Mouse (Mus musculus): ENCODE results near the gene Kat5. TPM values are rescaled to one million over a fixed set of nuclear protein-coding genes. Genes with fewer than 3 reads are reported as not detected.

Gene Kat5
- polyA plus RNA-seq, 1 experiment from 2014 or later: 82.3 TPM

DNA sequence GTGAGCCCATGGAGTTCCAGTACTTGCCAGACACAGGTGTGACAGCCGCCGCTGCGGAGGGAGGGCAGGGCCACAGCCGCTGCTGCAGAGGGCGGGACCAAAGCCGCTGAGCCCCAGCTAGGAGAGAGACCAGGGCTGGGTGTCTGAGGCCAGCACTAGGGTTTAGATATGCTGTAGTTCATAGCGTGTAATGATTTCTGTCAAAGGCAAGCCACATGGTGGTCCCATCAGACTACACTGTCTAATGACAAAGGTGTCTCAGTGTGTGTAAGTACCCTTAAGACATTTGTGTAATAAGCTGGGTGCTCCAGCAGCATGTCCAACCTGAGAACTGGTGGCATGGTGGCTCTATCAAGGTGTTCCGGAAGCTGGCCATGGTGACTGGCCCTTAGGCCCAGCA, 31.6 kb upstream of the Kat5 start:
- WGBS: 93% methylated on average over 8 of the region's 8 CpGs
- no peak overlapping the region for H3K4me3 ChIP-seq
- H3K4me2 ChIP-seq: no peak overlapping the region

DNA sequence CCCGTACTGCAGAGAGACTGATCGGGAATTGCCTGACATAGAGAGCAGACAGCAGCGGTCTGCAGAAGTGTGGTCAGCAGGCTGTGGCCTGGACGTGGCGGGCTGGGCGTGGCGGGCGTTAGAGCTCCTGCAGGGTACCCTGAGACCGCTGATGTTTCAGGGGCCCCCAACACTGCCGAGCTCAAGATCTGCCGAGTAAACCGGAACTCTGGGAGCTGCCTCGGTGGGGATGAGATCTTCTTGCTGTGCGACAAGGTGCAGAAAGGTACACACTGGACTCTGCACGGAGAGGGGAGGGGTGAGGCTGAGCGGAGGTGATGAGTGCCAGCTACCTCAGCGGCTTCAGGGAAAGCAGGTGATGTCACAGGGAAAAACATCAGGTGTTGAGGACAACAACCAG, 31.0 kb upstream of the Kat5 start:
- Histone ChIP-seq H3K4me1 (peaks cover 24% of the 10 kb centered on the region), H3K27ac (no peak overlapping the region), H3K4me3 (no peak overlapping the region), H3K4me2 (no peak overlapping the region), H3K9ac (no peak overlapping the region), H3K36me3 (replicated peaks) (peaks cover 58% of the 10 kb centered on the region), H3K9me3 (no peaks in the 10 kb centered on the region), H3K27me3 (replicated peaks) (no peaks in the 10 kb centered on the region)
- 93% methylated on average over 17 of the region's 17 CpGs for WGBS
- ATAC-seq (replicated peaks): no peak

More for the DNA sequence above, 31.6 kb upstream of the Kat5 start:
- Histone ChIP-seq H3K9ac (no peak overlapping the region), H3K27me3 (replicated peaks) (no peaks in the 10 kb centered on the region), H3K27ac (no peak overlapping the region), H3K9me3 (no peaks in the 10 kb centered on the region), H3K36me3 (replicated peaks) (peaks cover 63% of the 10 kb centered on the region), H3K4me1 (peaks cover 18% of the 10 kb centered on the region)
- ATAC-seq (replicated peaks): no peak

DNA sequence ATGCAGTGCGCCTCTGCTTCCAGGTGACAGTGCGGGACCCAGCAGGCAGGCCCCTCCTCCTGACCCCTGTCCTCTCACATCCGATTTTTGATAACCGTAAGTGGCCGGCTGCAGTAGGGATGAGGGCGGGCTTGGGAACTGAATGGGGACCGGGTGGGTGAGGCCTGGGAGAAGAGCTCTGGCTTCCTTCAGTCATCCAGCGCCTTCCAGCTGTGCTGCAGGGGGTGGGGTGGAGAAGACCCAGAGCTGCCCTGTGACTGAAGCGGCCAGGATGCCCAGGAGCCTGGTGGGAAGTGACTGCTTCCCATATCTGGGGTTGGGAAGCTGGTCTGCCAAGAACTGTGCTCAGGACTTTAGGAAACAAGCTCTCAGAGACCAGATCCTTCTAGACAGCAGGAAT, 30.3 kb upstream of the Kat5 start:
- WGBS: 83% methylated on average over 9 of the region's 9 CpGs
- peaks cover 51% of the 10 kb centered on the region for H3K36me3 ChIP-seq (replicated peaks)

DNA sequence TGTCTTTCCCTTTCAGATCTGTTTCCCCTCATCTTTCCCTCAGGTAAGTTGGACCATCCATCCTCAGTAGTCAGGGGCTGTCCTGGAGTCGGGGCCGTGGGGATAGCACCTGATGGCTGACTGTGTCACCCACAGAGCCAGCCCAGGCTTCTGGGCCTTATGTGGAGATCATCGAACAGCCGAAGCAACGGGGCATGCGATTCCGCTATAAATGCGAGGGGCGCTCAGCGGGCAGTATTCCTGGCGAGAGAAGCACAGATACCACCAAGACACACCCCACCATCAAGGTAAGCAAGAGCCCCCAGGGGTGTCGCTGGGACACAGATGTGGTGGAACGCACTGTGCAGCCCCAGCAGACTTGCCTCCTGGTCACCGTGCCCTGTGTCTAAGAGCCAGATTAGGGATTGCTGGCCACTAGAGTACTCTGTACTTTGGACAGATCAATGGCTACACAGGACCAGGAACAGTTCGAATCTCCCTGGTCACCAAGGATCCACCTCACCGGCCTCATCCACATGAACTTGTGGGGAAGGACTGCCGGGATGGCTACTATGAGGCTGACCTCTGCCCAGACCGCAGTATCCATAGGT, 28.5 kb upstream of the Kat5 start:
- H3K36me3 ChIP-seq (replicated peaks): peaks cover 35% of the 10 kb centered on the region
- peak overlapping the region; percentile 90 for H3K9ac ChIP-seq
- peak overlapping the region; percentile 92 for H3K4me2 ChIP-seq
- H3K9me3 ChIP-seq: no peaks in the 10 kb centered on the region
- peak overlapping the region; percentile 67 for H3K4me3 ChIP-seq
- WGBS: 90% methylated on average over 18 of the region's 18 CpGs
- peaks cover 24% of the 10 kb centered on the region for H3K4me1 ChIP-seq
- no peak for ATAC-seq (replicated peaks)
- peak overlapping the region; percentile 92; the same call in 1 of the 2 replicates for H3K27ac ChIP-seq
- no peaks in the 10 kb centered on the region for H3K27me3 ChIP-seq (replicated peaks)

More for the DNA sequence above, 30.3 kb upstream of the Kat5 start:
- Histone ChIP-seq H3K9ac (no peak overlapping the region), H3K4me2 (no peak overlapping the region), H3K27ac (no peak overlapping the region), H3K4me3 (no peak overlapping the region), H3K4me1 (peaks cover 24% of the 10 kb centered on the region), H3K9me3 (no peaks in the 10 kb centered on the region), H3K27me3 (replicated peaks) (no peaks in the 10 kb centered on the region)
- ATAC-seq (replicated peaks): no peak

DNA sequence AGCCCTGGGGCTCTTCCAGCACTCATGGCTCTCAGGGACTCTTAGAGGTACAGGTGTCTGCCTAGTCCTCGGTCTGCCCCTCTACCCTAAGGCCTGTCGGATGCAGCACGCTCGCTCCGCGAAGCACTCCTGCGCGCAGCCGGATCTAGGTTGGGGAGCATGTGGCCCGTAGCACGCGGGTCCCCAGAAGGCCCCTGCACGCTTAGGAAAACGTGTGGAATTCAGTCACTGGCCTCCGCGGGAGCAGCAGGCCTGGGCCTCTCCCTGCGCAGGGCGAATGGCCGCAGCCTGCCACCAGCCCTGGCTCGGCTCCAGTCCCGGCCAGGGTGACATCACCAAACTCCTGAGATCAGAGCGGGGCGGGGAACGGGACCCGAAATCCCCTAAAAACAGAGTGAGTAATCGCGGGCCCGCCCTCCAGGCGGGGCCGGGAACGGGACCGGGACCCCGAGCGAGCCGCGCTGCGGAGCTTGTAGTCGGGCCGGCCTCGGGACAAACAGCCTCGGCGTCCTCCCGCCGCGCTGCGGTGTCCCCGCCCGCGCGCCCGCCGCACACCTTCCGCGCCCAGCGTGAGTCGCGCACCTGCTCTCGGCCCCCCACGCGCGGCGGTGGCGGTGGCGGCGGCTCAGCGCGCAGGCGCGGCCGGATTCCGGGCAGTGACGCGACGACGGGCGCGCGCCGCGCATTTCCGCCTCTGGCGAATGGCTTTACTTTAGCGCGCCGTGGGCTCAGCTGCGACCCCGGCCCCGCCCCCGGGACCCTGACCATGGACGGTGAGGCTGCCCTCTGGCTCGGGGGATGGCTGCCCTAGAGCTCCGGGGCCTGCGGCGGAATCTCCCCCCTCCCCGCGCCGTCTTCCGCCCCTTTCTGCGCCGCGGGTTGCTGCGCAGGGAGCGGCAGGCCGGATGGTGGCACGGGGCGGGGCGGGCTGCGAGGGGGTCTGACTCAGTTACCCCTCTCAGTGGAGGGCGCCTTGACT, 27.3 kb upstream of the Kat5 start, which contains the start of gene Rela:
Gene Rela, plus strand, starts transcription at position 415 of the 979 bp plus-strand sequence.
- no peaks in the 10 kb centered on the region for H3K9me3 ChIP-seq
- H3K9ac ChIP-seq: peak within 1 kb of the TSS; percentile 90
- H3K27me3 ChIP-seq (replicated peaks): no peaks in the 10 kb centered on the region
- H3K4me1 ChIP-seq: peaks cover 24% of the 10 kb centered on the region
- ATAC-seq (replicated peaks): peak; percentile 85
- peak within 1 kb of the TSS; percentile 67 for H3K4me3 ChIP-seq
- WGBS: under 1% methylated on average over 98 of the region's 109 CpGs
- peak within 1 kb of the TSS; percentile 92 for H3K27ac ChIP-seq
- peaks cover 25% of the 10 kb centered on the region for H3K36me3 ChIP-seq (replicated peaks)
- peak within 1 kb of the TSS; percentile 92 for H3K4me2 ChIP-seq

DNA sequence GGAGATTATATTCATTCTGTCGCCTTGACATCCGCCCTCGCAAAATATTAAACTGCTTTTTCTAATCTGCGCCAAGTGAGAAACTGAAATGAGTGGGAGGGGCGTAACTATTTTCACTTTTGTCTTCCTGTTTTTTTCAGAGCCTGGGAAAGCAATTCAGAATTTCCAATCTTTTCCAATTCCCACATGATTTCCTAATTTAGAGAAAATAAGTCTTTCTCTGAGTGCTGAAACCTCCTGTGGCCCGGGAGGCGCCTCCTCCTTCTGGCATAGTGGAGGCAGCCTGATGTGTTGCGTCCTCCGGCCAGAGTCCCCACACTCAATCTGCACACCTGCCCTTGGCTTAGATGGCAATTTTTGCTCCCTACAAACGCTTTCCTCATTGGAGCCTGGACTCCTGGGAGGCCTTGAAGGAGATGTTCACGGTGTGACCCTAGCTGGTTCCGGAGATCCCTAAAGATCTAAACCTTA, 26.6 kb upstream of the Kat5 start:
- Histone ChIP-seq H3K27ac (peak overlapping the region; percentile 92), H3K4me3 (peak overlapping the region; percentile 67), H3K9me3 (no peaks in the 10 kb centered on the region), H3K9ac (peak overlapping the region; percentile 90), H3K4me2 (peak overlapping the region; percentile 92), H3K27me3 (replicated peaks) (no peaks in the 10 kb centered on the region), H3K4me1 (peaks cover 24% of the 10 kb centered on the region), H3K36me3 (replicated peaks) (peaks cover 18% of the 10 kb centered on the region)
- 37% methylated on average over 12 of the region's 12 CpGs for WGBS
- 0 out of 2 replicates have a peak, but pooled peaks have one; percentile 6 for ATAC-seq (replicated peaks)

DNA sequence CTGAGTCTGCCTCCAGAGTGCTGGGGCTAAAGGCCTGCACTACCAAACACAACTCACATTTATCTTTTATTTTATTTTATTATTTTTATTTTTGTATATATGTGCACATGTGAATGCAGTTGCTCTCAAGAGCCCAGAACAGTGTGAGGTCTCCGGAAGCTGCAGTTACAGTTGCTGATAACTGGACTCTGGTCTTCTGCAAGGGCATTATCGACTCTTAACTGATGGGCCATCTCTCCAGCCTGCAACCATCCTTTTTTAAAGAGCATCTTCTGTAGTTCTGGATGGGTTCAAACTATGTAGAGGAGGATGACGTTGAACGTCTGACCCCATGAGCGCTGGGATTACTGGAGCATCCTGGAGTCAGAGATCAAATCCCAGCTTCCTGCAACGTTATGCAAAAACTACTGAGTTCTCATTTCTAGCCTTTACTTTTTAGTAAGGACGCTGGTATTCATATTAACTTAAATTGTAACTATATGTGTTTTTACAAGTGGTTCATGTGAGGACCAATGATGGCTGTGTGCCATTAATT, 26.1 kb upstream of the Kat5 start:
- Histone ChIP-seq H3K4me3 (no peak overlapping the region), H3K9me3 (no peaks in the 10 kb centered on the region), H3K27me3 (replicated peaks) (no peaks in the 10 kb centered on the region), H3K9ac (0 out of 2 replicates have a peak overlapping the region, but pooled peaks have one; percentile 90), H3K27ac (no peak overlapping the region; the same call in 1 of the 2 replicates), H3K4me1 (peaks cover 24% of the 10 kb centered on the region), H3K36me3 (replicated peaks) (peaks cover 13% of the 10 kb centered on the region), H3K4me2 (no peak overlapping the region)
- 83% methylated on average over 7 of the region's 7 CpGs for WGBS
- no peak for ATAC-seq (replicated peaks)

DNA sequence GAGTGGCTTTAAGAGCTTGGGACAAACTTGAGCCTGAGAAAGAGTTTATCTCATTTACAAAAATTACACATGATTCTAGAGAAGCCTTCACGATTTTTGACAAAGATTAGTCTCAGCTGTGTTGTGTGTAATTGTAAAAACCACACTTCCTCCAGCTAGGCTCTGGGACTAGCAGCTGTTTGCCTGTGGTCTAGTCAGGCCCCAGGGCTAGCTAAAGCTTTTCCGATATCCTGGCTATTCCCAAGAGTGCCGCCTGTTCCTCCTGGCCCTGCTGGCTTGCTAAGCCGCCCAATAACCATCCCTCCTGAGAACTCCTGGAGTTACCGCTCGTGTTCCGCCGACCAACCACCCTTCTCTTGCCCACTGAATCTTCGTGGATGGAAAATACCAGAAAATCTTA, 22.1 kb upstream of the Kat5 start:
- H3K4me3 ChIP-seq: no peak overlapping the region
- WGBS: 74% methylated on average over 9 of the region's 9 CpGs
- no peaks in the 10 kb centered on the region for H3K36me3 ChIP-seq (replicated peaks)
- H3K4me1 ChIP-seq: peaks cover 9% of the 10 kb centered on the region
- H3K27me3 ChIP-seq (replicated peaks): no peaks in the 10 kb centered on the region
- H3K4me2 ChIP-seq: no peak overlapping the region
- H3K9ac ChIP-seq: no peak overlapping the region
- H3K27ac ChIP-seq: no peak overlapping the region
- no peak for ATAC-seq (replicated peaks)
- no peaks in the 10 kb centered on the region for H3K9me3 ChIP-seq

DNA sequence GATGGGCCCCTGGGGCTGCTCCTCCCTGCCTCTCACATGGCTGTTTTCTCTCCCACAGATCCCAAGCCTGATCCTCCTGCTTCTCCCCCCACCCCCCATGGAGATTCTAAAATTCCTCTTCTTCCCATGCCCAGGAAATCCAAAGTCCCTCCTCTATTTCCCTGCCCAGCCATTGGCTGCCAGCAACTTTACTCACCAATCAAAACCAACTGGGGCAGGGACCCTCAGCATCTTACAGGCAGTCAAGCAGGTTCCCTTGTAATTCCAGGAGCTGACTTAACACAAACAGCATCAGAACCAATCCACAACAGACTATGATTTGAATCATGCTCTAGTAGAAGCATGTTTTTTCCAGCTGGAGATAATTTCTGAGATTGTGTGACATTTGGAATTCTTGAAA, 19.9 kb upstream of the Kat5 start:
- H3K9ac ChIP-seq: no peak overlapping the region
- no peaks in the 10 kb centered on the region for H3K4me1 ChIP-seq
- no peaks in the 10 kb centered on the region for H3K36me3 ChIP-seq (replicated peaks)
- no peak overlapping the region for H3K4me2 ChIP-seq
- H3K9me3 ChIP-seq: no peaks in the 10 kb centered on the region
- H3K27ac ChIP-seq: no peak overlapping the region
- no peaks in the 10 kb centered on the region for H3K27me3 ChIP-seq (replicated peaks)
- no peak overlapping the region for H3K4me3 ChIP-seq
- ATAC-seq (replicated peaks): no peak

DNA sequence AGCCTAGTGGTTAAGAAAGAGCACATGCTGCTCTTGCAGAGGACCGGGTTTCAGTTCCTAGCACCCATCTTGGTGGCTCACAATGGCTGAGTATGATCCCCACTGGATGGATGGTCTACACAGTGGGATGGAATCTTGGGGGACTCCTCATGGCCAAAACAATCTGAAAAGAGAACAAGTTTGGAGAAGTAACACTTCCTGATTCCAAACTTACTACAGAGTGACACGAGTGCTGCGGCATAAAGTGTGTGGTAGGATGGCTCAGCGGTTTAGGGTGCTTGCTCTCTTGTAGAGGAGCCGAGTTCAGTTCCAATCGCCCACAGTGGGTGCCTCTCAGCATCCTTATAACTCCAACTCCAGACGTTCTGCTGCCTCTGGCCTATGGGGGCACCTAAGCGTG, 15.3 kb upstream of the Kat5 start:
- Histone ChIP-seq H3K4me2 (no peak overlapping the region), H3K27ac (no peak overlapping the region), H3K4me3 (no peak overlapping the region), H3K36me3 (replicated peaks) (no peaks in the 10 kb centered on the region), H3K9me3 (no peaks in the 10 kb centered on the region), H3K9ac (no peak overlapping the region), H3K27me3 (replicated peaks) (no peaks in the 10 kb centered on the region), H3K4me1 (no peaks in the 10 kb centered on the region)
- 87% methylated on average over 8 of the region's 8 CpGs for WGBS
- no peak for ATAC-seq (replicated peaks)

DNA sequence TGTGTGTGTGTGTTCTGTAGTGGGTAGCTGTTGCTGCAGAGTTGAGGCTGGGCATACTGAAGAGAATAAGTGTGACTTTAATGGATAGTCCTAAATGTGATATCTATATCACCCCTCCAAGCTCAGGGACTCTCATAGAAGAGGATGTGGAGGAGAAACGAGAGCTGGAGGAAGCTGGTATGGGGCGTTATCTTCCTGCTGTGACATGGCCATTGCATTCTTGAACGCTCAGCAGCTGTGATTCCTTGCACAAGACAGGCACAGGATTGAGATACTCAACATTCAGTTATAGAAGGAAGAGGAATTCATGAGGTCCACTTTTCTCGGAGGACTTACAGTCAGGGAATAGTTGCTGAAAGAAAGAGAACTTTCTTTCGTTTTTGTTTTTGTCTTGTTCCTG, 11.8 kb upstream of the Kat5 start:
- no peaks in the 10 kb centered on the region for H3K4me1 ChIP-seq
- no peak overlapping the region for H3K4me2 ChIP-seq
- WGBS: 82% methylated on average over 5 of the region's 5 CpGs
- no peaks in the 10 kb centered on the region for H3K36me3 ChIP-seq (replicated peaks)
- ATAC-seq (replicated peaks): no peak
- no peak overlapping the region for H3K4me3 ChIP-seq
- H3K27me3 ChIP-seq (replicated peaks): peaks cover 2% of the 10 kb centered on the region; the same call in 1 of the 2 replicates
- H3K9me3 ChIP-seq: no peaks in the 10 kb centered on the region
- H3K9ac ChIP-seq: no peak overlapping the region
- no peak overlapping the region for H3K27ac ChIP-seq

DNA sequence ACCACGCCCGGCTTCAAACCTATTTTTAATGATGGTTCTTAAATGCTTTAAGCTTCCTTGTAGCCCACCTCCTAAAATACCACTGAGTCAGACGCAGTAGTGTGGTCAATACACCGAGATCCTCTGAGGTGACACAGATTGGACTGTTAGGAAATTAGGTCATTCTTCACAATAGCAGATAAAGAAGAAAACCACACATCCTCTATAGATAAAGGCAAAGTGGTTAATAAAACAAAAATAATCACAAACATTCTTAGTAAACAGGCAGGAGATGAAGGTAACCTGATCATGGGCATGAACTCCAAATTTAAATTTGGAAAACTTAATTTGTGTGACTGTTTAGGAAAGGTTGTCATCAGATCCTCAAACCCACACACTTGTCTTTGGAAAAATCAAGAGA, 10.0 kb upstream of the Kat5 start:
- 91% methylated on average over 4 of the region's 4 CpGs for WGBS
- no peak for ATAC-seq (replicated peaks)
- no peak overlapping the region for H3K9ac ChIP-seq

More for the DNA sequence above, 10.0 kb upstream of the Kat5 start:
- H3K9me3 ChIP-seq: no peaks in the 10 kb centered on the region
- H3K27ac ChIP-seq: no peak overlapping the region
- H3K4me3 ChIP-seq: no peak overlapping the region
- H3K36me3 ChIP-seq (replicated peaks): no peaks in the 10 kb centered on the region
- H3K27me3 ChIP-seq (replicated peaks): peaks cover 2% of the 10 kb centered on the region; the same call in 1 of the 2 replicates
- H3K4me1 ChIP-seq: no peaks in the 10 kb centered on the region
- H3K4me2 ChIP-seq: no peak overlapping the region

Data from midbrain, embryonic 15.5 days (tissue).